Mouse (Mus musculus) heart, embryonic 13.5 days (tissue): Measurements from ENCODE around the gene Cdk5r1. TPM values are rescaled to one million over a fixed set of nuclear protein-coding genes. Genes with fewer than 3 reads are reported as not detected.

ENCODE experiments used
- ATAC-seq: fragments of 200-750 bp; cut with Nextera tagmentation; 2 replicates; pipeline ENCODE4 v1.8.0; 2017; ENCODE audit warnings: moderate TSS enrichment; ENCODE audit not compliant: insufficient number of reproducible peaks, low FRiP score, low TSS enrichment; ENCODE audit errors: extremely low read depth
- H3K27ac ChIP-seq: fragments of 300-500 bp; sonication (generic); replicated peaks from 2 replicates; pipeline ENCODE4 v1.5.1; 2015; ENCODE audit warnings: moderate library complexity, mild to moderate bottlenecking, inconsistent platforms
- H3K27me3 ChIP-seq: fragments of 300-500 bp; sonication (generic); replicated peaks from 2 replicates; pipeline ENCODE4 v1.6.1; 2015; ENCODE audit warnings: mild to moderate bottlenecking, inconsistent platforms
- H3K36me3 ChIP-seq: fragments of 300-500 bp; sonication (generic); 2 replicates; pipeline ENCODE4 v1.6.1; 2015; ENCODE audit warnings: mild to moderate bottlenecking, inconsistent platforms
- H3K4me1 ChIP-seq: fragments of 300-500 bp; sonication (generic); 2 replicates; pipeline ENCODE4 v1.6.1; 2015; ENCODE audit warnings: inconsistent platforms
- H3K4me2 ChIP-seq: fragments of 300-500 bp; sonication (generic); 2 replicates; pipeline ENCODE4 v1.6.1; 2015; ENCODE audit warnings: inconsistent platforms, mild to moderate bottlenecking, moderate library complexity
- H3K4me3 ChIP-seq: fragments of 300-500 bp; sonication (generic); 2 replicates; pipeline ENCODE4 v1.5.1; 2015; ENCODE audit warnings: moderate library complexity, mild to moderate bottlenecking, inconsistent platforms
- H3K9ac ChIP-seq: fragments of 300-500 bp; sonication (generic); 2 replicates; pipeline ENCODE4 v1.6.1; 2015; ENCODE audit warnings: inconsistent platforms, mild to moderate bottlenecking, moderate library complexity
- H3K9me3 ChIP-seq: fragments of 300-500 bp; sonication (generic); 2 replicates; pipeline ENCODE4 v1.6.1; 2016; ENCODE audit warnings: inconsistent platforms
- WGBS: fragments of 180-500 bp; shearing (Covaris S2); methylation state at CpG from one replicate; pipeline ENCODE4 v1.1.7; 2015; ENCODE audit warnings: mixed read lengths; 5-methylcytosine and 5-hydroxymethylcytosine counted together
- polyA plus RNA-seq: library from polyadenylated mRNA; unstranded; fragments of >200 nt; fragmentation: Nextera tagmentation; extraction: Ambion mirVana; gene quantifications from 2 replicates; pipeline ENCODE4 v1.2.1, GENCODE M21; 2015

The Cdk5r1 gene
- polyA plus RNA-seq, 1 experiment from 2014 or later: 0.36 TPM

DNA sequence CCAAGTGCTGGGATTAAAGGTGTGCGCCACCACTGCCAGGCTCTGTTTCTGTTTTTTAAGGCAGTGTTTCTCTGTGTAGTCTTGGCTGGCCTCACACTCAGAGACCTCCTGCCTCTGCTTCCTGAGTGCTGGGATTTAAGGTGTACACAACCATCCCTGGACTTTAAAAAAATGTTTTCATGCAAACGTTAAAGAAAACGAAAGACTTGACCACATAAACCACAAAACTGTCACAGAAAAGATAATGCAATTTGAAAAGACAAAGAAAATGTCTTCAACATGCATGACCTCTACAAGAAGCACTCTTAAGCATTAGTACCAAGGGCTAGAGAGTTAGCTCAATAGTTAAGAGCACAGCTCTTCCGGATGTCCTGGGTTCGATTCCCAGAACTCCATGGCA is 47.4 kb downstream of the Cdk5r1 start:
- 86% methylated on average over 5 of the region's 5 CpGs for WGBS
- H3K9ac ChIP-seq: no peak overlapping the region
- H3K4me1 ChIP-seq: peaks cover 17% of the 10 kb centered on the region
- H3K36me3 ChIP-seq: no peaks in the 10 kb centered on the region
- no peak overlapping the region for H3K27ac ChIP-seq
- no peaks in the 10 kb centered on the region for H3K9me3 ChIP-seq
- H3K4me2 ChIP-seq: no peak overlapping the region
- H3K27me3 ChIP-seq: no peaks in the 10 kb centered on the region
- no peak for ATAC-seq
- H3K4me3 ChIP-seq: no peak overlapping the region

DNA sequence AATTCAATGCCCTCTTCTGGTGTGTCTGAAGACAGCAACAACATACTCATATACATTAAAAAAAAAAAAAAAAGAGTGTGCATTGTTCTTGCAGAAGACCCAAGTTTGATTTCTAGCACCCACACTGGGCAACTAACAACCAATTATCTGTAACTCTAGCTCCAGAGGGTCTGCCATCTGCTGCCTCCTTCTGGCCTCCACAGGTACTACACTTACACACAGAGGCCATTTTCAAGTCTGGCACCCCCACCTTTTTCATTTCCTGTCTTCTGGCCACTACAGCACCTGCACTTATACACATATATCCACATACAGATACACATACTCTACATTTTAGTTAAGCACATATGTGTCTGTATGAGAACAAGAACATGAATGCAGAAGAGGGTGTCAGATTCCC is 50.9 kb downstream of the Cdk5r1 start:
- Histone ChIP-seq H3K27me3 (no peaks in the 10 kb centered on the region), H3K9ac (no peak overlapping the region), H3K4me3 (no peak overlapping the region), H3K36me3 (no peaks in the 10 kb centered on the region; the same call in 1 of the 2 replicates), H3K27ac (no peak overlapping the region), H3K4me1 (peaks cover 11% of the 10 kb centered on the region), H3K4me2 (no peak overlapping the region), H3K9me3 (no peaks in the 10 kb centered on the region)
- no peak for ATAC-seq

DNA sequence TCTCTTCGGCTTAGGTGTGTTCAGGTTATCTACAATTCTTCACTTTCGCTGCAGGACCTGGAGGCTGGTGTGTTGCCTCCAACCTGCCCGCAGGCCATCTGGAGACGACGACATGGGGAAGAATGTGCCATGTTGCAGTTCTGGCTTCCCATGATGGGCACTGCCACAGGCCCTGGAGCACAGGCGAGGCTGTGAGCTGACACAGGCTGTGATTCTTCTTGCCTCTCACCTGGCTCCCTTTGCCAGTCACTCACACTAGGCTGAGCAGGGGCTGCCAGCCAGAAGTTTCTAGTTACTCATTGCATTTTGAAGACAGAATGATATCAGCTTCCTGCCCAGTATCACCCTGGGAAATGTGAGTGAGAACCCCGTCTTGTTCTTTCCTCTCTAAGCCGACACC is 52.3 kb downstream of the Cdk5r1 start:
- WGBS: 66% methylated on average over 8 of the region's 8 CpGs
- H3K27ac ChIP-seq: no peak overlapping the region
- no peaks in the 10 kb centered on the region; the same call in 1 of the 2 replicates for H3K36me3 ChIP-seq
- H3K4me3 ChIP-seq: no peak overlapping the region
- H3K9ac ChIP-seq: no peak overlapping the region
- H3K9me3 ChIP-seq: no peaks in the 10 kb centered on the region
- no peaks in the 10 kb centered on the region for H3K27me3 ChIP-seq
- ATAC-seq: no peak
- H3K4me1 ChIP-seq: no peaks in the 10 kb centered on the region
- no peak overlapping the region for H3K4me2 ChIP-seq

Other genes starting within 250 kb of the Cdk5r1 start
- gene Rhbdl3, start 176.1 kb upstream of the Cdk5r1 start, polyA plus RNA-seq: 0.71 and 0.79 TPM in 2 replicates
- 15.1 and 16.6 TPM in 2 replicates for gene 5730455P16Rik, start 99.0 kb upstream of the Cdk5r1 start, polyA plus RNA-seq
- gene Zfp207, start 93.7 kb upstream of the Cdk5r1 start, polyA plus RNA-seq: 135 and 144 TPM in 2 replicates
- gene Psmd11, start 48.4 kb upstream of the Cdk5r1 start, polyA plus RNA-seq: 194 and 213 TPM in 2 replicates